Mouse (Mus musculus): ENCODE data around the gene Ddx46. TPM values are rescaled to one million over a fixed set of nuclear protein-coding genes. Genes with fewer than 3 reads are reported as not detected.

The Ddx46 gene
- 28.5 and 33.9 TPM in 2 replicates for polyA plus RNA-seq (2015; fragmentation: Nextera tagmentation; extraction: Ambion mirVana)

- 4% methylated on average over 30 of the region's 30 CpGs for WGBS
- Histone ChIP-seq H3K27me3 (ENCODE audit: control insufficient read depth, insufficient read depth, low read depth, low read length) (no peaks in the 10 kb centered on the region), H3K9ac (ENCODE audit: low read length) (peak within 1 kb of the TSS; percentile 95), H3K4me3 (ENCODE audit: low read length) (peak within 1 kb of the TSS; percentile 100), H3K27ac (ENCODE audit: low read length) (no peak within 1 kb of the TSS), H3K4me2 (ENCODE audit: low read depth, low read length) (peak within 1 kb of the TSS; percentile 86), H3K4me1 (replicated peaks; ENCODE audit: control insufficient read depth, insufficient read depth, low read length) (peaks cover 13% of the 10 kb centered on the region), H3K36me3 (ENCODE audit: control insufficient read depth, insufficient read depth, low read length) (peaks cover 25% of the 10 kb centered on the region), H3K9me3 (ENCODE audit: control insufficient read depth, low read length) (no peaks in the 10 kb centered on the region)
- ATAC-seq (ENCODE audit: low read depth), result peak; percentile 92
These were observed at the start of gene Ddx46 for GRCm38 (mm10) chr13:55634639-55635127. TSS of gene Ddx46 (plus strand) at chr13:55635027.

DNA sequence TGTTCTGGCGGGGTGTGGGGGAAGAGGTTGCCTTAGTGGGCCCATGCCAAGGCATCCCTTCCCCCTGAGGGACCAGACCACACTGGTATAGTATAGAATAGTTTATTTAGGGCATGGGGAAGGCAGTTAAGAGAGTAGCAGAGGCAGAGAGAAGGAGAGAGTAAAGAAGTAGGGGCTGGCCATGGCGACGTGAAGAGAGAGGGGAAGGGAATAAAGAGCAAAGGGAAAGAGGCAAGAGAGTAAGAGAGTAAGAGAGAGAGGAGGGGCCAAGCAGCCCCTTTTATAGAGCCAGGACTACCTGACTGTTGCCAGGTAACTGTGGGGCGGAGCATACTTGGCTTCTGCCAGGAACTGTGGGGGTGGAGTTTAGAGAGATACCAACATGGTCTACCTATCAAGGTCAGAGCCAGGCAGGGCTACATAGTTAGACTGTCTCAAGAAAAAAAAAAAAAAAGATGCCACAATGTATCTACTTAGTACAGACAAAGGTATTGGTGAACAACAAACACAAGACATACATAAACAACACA is 42.8 kb upstream of the Ddx46 start:
- Histone ChIP-seq H3K4me2 (ENCODE audit: low read depth, low read length) (no peak overlapping the region; the same call in 1 of the 2 replicates), H3K27me3 (ENCODE audit: control insufficient read depth, insufficient read depth, low read depth, low read length) (no peaks in the 10 kb centered on the region), H3K4me3 (ENCODE audit: low read length) (no peak overlapping the region), H3K4me1 (replicated peaks; ENCODE audit: control insufficient read depth, insufficient read depth, low read length) (peaks cover 9% of the 10 kb centered on the region), H3K9ac (ENCODE audit: low read length) (no peak overlapping the region), H3K27ac (ENCODE audit: low read length) (no peak overlapping the region), H3K36me3 (ENCODE audit: control insufficient read depth, insufficient read depth, low read length) (peaks cover 17% of the 10 kb centered on the region), H3K9me3 (ENCODE audit: control insufficient read depth, low read length) (no peaks in the 10 kb centered on the region)
- 60% methylated on average over 4 of the region's 4 CpGs for WGBS
- ATAC-seq (ENCODE audit: low read depth), result no peak

- Histone ChIP-seq H3K27ac (ENCODE audit: low read length) (peak overlapping the region; percentile 41; the same call in 1 of the 2 replicates), H3K36me3 (ENCODE audit: control insufficient read depth, insufficient read depth, low read length) (peaks cover 21% of the 10 kb centered on the region), H3K4me1 (replicated peaks; ENCODE audit: control insufficient read depth, insufficient read depth, low read length) (peaks cover 9% of the 10 kb centered on the region), H3K4me3 (ENCODE audit: low read length) (peak overlapping the region; percentile 89), H3K9me3 (ENCODE audit: control insufficient read depth, low read length) (no peaks in the 10 kb centered on the region), H3K27me3 (ENCODE audit: control insufficient read depth, insufficient read depth, low read depth, low read length) (no peaks in the 10 kb centered on the region), H3K4me2 (ENCODE audit: low read depth, low read length) (peak overlapping the region; percentile 73), H3K9ac (ENCODE audit: low read length) (peak overlapping the region; percentile 88)
- 3% methylated on average over 29 of the region's 29 CpGs for WGBS
- ATAC-seq (ENCODE audit: low read depth), result peak; percentile 99
These were observed 42.1 kb upstream of the Ddx46 start for GRCm38 (mm10) chr13:55592512-55593253.

DNA sequence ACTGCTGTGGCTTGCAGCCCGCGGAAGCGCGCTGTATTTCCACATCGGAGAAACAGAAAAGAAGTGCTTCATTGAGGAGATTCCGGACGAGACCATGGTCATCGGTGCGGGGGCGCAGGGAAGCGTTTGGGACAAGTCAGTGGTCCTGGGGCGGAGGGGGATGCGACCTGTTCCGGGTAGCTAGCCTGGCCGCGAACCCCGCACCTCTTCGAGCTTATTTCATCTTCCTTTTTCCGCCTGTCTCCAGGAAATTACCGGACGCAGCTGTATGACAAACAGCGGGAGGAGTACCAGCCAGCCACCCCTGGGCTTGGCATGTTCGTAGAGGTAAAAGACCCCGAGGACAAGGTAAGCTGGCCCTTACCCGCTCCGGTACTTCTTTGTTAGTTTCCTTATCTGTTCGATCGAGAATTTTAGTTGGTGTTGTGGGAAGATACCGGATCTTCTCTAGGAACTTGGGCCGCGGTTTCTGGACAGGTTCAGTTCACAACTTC is 41.5 kb upstream of the Ddx46 start:
- 0% methylated on average over 31 of the region's 31 CpGs for WGBS
- H3K27ac ChIP-seq (ENCODE audit: low read length), result peak overlapping the region; percentile 41; the same call in 1 of the 2 replicates
- H3K4me3 ChIP-seq (ENCODE audit: low read length), result peak overlapping the region; percentile 89
- H3K4me2 ChIP-seq (ENCODE audit: low read depth, low read length), result peak overlapping the region; percentile 73
- no peaks in the 10 kb centered on the region for H3K27me3 ChIP-seq (ENCODE audit: control insufficient read depth, insufficient read depth, low read depth, low read length)
- H3K9ac ChIP-seq (ENCODE audit: low read length), result peak overlapping the region; percentile 88
- H3K4me1 ChIP-seq (replicated peaks; ENCODE audit: control insufficient read depth, insufficient read depth, low read length), result peaks cover 9% of the 10 kb centered on the region
- ATAC-seq (ENCODE audit: low read depth), result peak; percentile 62
- peaks cover 21% of the 10 kb centered on the region for H3K36me3 ChIP-seq (ENCODE audit: control insufficient read depth, insufficient read depth, low read length)
- no peaks in the 10 kb centered on the region for H3K9me3 ChIP-seq (ENCODE audit: control insufficient read depth, low read length)

DNA sequence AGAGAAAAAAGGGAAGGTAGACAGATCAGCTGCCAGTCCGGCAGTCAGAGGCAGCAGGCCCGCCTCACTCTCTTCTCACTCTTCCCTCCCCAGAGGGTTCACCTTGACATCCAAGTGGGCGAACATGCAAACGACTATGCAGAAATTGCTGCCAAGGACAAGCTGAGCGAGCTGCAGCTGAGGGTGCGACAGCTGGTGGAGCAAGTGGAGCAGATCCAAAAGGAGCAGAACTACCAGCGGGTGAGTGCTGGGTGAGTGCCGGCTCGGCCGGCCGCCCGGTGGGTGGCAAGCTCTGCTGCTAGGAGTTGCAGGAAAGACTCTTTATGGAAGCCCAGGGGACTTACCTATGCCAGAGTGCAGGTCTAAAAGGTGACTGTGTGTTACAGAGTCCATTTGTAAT is 39.5 kb upstream of the Ddx46 start:
- Histone ChIP-seq H3K4me2 (ENCODE audit: low read depth, low read length) (no peak overlapping the region), H3K27me3 (ENCODE audit: control insufficient read depth, insufficient read depth, low read depth, low read length) (no peaks in the 10 kb centered on the region), H3K4me3 (ENCODE audit: low read length) (no peak overlapping the region), H3K4me1 (replicated peaks; ENCODE audit: control insufficient read depth, insufficient read depth, low read length) (peaks cover 13% of the 10 kb centered on the region), H3K9me3 (ENCODE audit: control insufficient read depth, low read length) (no peaks in the 10 kb centered on the region), H3K9ac (ENCODE audit: low read length) (no peak overlapping the region), H3K36me3 (ENCODE audit: control insufficient read depth, insufficient read depth, low read length) (peaks cover 21% of the 10 kb centered on the region), H3K27ac (ENCODE audit: low read length) (no peak overlapping the region)
- 83% methylated on average over 12 of the region's 12 CpGs for WGBS
- ATAC-seq (ENCODE audit: low read depth), result no peak

DNA sequence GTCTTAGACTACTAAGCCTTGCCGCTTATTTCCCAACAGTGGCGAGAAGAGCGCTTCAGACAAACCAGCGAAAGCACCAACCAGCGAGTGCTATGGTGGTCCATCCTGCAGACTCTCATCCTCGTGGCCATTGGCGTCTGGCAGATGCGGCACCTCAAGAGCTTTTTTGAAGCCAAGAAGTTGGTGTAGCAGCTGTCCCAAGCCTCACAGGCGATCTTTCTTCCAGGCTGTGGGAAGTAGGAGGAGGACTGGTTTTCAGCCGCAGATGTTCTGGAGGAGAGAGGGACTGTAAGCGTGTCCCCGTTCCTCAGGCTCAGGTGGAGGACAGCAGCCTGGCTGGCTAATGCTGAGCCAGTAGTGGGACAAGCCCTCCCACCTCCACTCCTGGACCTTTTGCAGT is 38.0 kb upstream of the Ddx46 start:
- WGBS, result 96% methylated on average over 12 of the region's 12 CpGs

DNA sequence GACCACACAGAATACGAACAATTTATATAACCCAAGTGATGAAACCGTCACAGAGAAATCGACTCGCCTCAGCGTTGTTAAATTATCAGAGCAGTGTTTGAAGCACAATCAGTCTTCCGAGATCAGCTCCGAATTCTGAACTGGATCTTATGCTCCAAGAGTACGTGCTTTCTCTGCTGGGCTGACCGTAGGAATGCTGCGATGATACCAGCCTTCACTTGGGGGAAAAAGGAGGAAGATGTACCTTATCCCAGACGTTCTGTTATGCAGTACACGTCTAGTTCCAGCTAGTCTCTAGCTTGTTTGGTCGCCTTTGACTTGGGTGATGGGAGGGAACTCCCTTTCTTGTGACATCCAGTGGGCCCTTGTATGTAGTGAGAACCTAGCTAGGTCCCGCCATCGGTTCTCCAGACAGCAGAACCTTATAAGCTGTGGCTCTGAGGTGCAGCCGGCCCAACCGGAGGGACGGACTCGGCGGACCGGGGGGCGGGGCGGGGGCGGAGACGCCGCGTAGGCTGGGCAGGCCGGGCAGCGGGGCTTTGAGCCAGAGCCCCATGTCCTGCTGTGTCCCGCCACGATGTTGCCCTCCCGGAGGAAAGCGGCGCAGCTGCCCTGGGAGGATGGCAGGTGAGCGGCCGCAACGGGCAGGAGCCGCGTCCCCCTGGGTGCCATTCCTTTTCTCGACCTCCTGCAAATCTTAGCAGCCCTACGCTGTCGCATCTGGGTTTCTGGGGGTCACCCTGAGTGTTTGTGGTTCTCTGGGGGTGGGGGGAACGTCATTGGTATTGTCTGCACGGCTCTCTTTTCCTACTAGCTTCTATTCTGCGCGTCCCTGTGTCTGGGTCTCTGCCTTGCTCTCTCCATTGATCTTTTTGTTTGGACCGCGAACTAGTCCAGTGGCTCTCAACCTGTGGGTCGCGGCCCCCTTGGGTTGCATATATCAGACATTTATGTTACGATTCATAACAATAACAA is 35.0 kb upstream of the Ddx46 start, which contains the start of gene B4galt7:
Gene B4galt7, plus strand, starts transcription at position 331 of the 975 bp plus-strand sequence.
- Histone ChIP-seq H3K4me3 (ENCODE audit: low read length) (peak within 1 kb of the TSS; percentile 89), H3K36me3 (ENCODE audit: control insufficient read depth, insufficient read depth, low read length) (peaks cover 21% of the 10 kb centered on the region), H3K27ac (ENCODE audit: low read length) (no peak within 1 kb of the TSS), H3K9me3 (ENCODE audit: control insufficient read depth, low read length) (no peaks in the 10 kb centered on the region), H3K4me1 (replicated peaks; ENCODE audit: control insufficient read depth, insufficient read depth, low read length) (peaks cover 10% of the 10 kb centered on the region), H3K4me2 (ENCODE audit: low read depth, low read length) (peak within 1 kb of the TSS; percentile 87), H3K9ac (ENCODE audit: low read length) (peak within 1 kb of the TSS; percentile 89), H3K27me3 (ENCODE audit: control insufficient read depth, insufficient read depth, low read depth, low read length) (no peaks in the 10 kb centered on the region)
- ATAC-seq (ENCODE audit: low read depth), result peak; percentile 96
- WGBS, result 7% methylated on average over 50 of the region's 51 CpGs

More for the DNA sequence above, 38.0 kb upstream of the Ddx46 start:
- Histone ChIP-seq H3K27me3 (ENCODE audit: control insufficient read depth, insufficient read depth, low read depth, low read length) (no peaks in the 10 kb centered on the region), H3K27ac (ENCODE audit: low read length) (no peak overlapping the region), H3K4me2 (ENCODE audit: low read depth, low read length) (no peak overlapping the region), H3K9me3 (ENCODE audit: control insufficient read depth, low read length) (no peaks in the 10 kb centered on the region), H3K4me3 (ENCODE audit: low read length) (no peak overlapping the region), H3K36me3 (ENCODE audit: control insufficient read depth, insufficient read depth, low read length) (peaks cover 21% of the 10 kb centered on the region), H3K9ac (ENCODE audit: low read length) (no peak overlapping the region), H3K4me1 (replicated peaks; ENCODE audit: control insufficient read depth, insufficient read depth, low read length) (peaks cover 19% of the 10 kb centered on the region)
- no peak for ATAC-seq (ENCODE audit: low read depth)

- Histone ChIP-seq H3K9ac (ENCODE audit: low read length) (peak overlapping the region; percentile 89), H3K36me3 (ENCODE audit: control insufficient read depth, insufficient read depth, low read length) (peaks cover 15% of the 10 kb centered on the region), H3K27me3 (ENCODE audit: control insufficient read depth, insufficient read depth, low read depth, low read length) (no peaks in the 10 kb centered on the region), H3K4me1 (replicated peaks; ENCODE audit: control insufficient read depth, insufficient read depth, low read length) (peaks cover 10% of the 10 kb centered on the region), H3K4me2 (ENCODE audit: low read depth, low read length) (peak overlapping the region; percentile 87), H3K9me3 (ENCODE audit: control insufficient read depth, low read length) (no peaks in the 10 kb centered on the region), H3K4me3 (ENCODE audit: low read length) (peak overlapping the region; percentile 89), H3K27ac (ENCODE audit: low read length) (no peak overlapping the region)
- ATAC-seq (ENCODE audit: low read depth), result no peak
- 13% methylated on average over 9 of the region's 9 CpGs for WGBS
These were observed 34.2 kb upstream of the Ddx46 start for GRCm38 (mm10) chr13:55600657-55601056.
